8 mouse cellular contexts compared by ENCODE assay signal in genomic region chr7:29179323-29179722, GRCm38 (mm10). TPM values are rescaled to one million over a fixed set of nuclear protein-coding genes. Genes with fewer than 3 reads are reported as not detected.
DNase-seq lines count a peak whose midpoint lies in the region; ATAC-seq lines count a peak whose summit lies in the region.

No protein-coding gene starts in this region.

- peak; percentile 30 to 42 for DNase-seq in gastrocnemius, adult 8-10 months (ENCODE audit: low spot score in 2 of 2)
- no peak for DNase-seq in gastrocnemius, postnatal 25 days
- peak; percentile 62 for DNase-seq in CD4-positive helper T cell, adult 2 months (ENCODE audit: low read depth, low spot score)
- DNase-seq in forebrain, embryonic 11.5 days (ENCODE audit: low spot score) = no peak
- DNase-seq in embryo, embryonic 9.5 days (ENCODE audit: extremely low spot score) = no peak
- DNase-seq in cerebellum, postnatal 4 days (ENCODE audit: low spot score in 2 of 2) = no peak

- H3K27ac ChIP-seq in forebrain, embryonic 11.5 days (ENCODE audit: low read depth, low read length) = no peak overlapping the region
- H3K27ac ChIP-seq in limb, embryonic 15.5 days = no peak overlapping the region
- no peak overlapping the region for H3K27ac ChIP-seq in neural tube, embryonic 14.5 days (ENCODE audit: low read depth, low read length)

- H3K9ac ChIP-seq in forebrain, embryonic 11.5 days (ENCODE audit: low read length) = peak overlapping the region; percentile 89
- H3K9ac ChIP-seq in limb, embryonic 15.5 days = peak overlapping the region; percentile 61; the same call in 1 of the 2 replicates
- H3K9ac ChIP-seq in neural tube, embryonic 14.5 days (replicated peaks; ENCODE audit: low read depth, low read length) = peak overlapping the region; percentile 54

- H3K4me1 ChIP-seq in forebrain, embryonic 11.5 days (replicated peaks; ENCODE audit: control insufficient read depth, insufficient read depth, low read length) = peaks cover 8% of the 10 kb centered on the region
- H3K4me1 ChIP-seq in limb, embryonic 15.5 days = peaks cover 13% of the 10 kb centered on the region
- peaks cover 13% of the 10 kb centered on the region for H3K4me1 ChIP-seq in neural tube, embryonic 14.5 days (ENCODE audit: control insufficient read depth, insufficient read depth, low read length)

- peak overlapping the region; percentile 78 for H3K4me2 ChIP-seq in forebrain, embryonic 11.5 days (ENCODE audit: low read depth, low read length, severe bottlenecking)
- H3K4me2 ChIP-seq in limb, embryonic 15.5 days = peak overlapping the region; percentile 69
- peak overlapping the region; percentile 91 for H3K4me2 ChIP-seq in neural tube, embryonic 14.5 days (ENCODE audit: low read depth, low read length)

- no peaks in the 10 kb centered on the region for H3K9me3 ChIP-seq in forebrain, embryonic 11.5 days (ENCODE audit: control insufficient read depth, low read length)
- no peaks in the 10 kb centered on the region for H3K9me3 ChIP-seq in limb, embryonic 15.5 days
- no peaks in the 10 kb centered on the region for H3K9me3 ChIP-seq in neural tube, embryonic 14.5 days (ENCODE audit: control insufficient read depth, low read length)

- no peaks in the 10 kb centered on the region for H3K27me3 ChIP-seq in forebrain, embryonic 11.5 days (ENCODE audit: control insufficient read depth, insufficient read depth, low read length)
- peaks cover 6% of the 10 kb centered on the region for H3K27me3 ChIP-seq in limb, embryonic 15.5 days
- no peaks in the 10 kb centered on the region for H3K27me3 ChIP-seq in neural tube, embryonic 14.5 days (ENCODE audit: control insufficient read depth, insufficient read depth, low read length)

- peak overlapping the region; percentile 81 for H3K4me3 ChIP-seq in forebrain, embryonic 11.5 days (ENCODE audit: low read depth, low read length)
- H3K4me3 ChIP-seq in limb, embryonic 15.5 days = peak overlapping the region; percentile 73
- peak overlapping the region; percentile 50 for H3K4me3 ChIP-seq in neural tube, embryonic 14.5 days (ENCODE audit: low read depth, low read length)

- WGBS in forebrain, embryonic 11.5 days = 63% methylated on average over 7 of the region's 7 CpGs
- WGBS in limb, embryonic 15.5 days = 34% methylated on average over 7 of the region's 7 CpGs
- WGBS in neural tube, embryonic 14.5 days = 64% methylated on average over 7 of the region's 7 CpGs

- H3K36me3 ChIP-seq in forebrain, embryonic 11.5 days (ENCODE audit: control insufficient read depth, insufficient read depth, low read length) = no peaks in the 10 kb centered on the region; the same call in 1 of the 2 replicates
- peaks cover 35% of the 10 kb centered on the region for H3K36me3 ChIP-seq in limb, embryonic 15.5 days
- H3K36me3 ChIP-seq in neural tube, embryonic 14.5 days (ENCODE audit: control insufficient read depth, insufficient read depth, low read length) = peaks cover 17% of the 10 kb centered on the region

- ATAC-seq in forebrain, embryonic 11.5 days (replicated peaks; ENCODE audit: low FRiP score) = no peak
- no peak for ATAC-seq in limb, embryonic 15.5 days (ENCODE audit: insufficient number of reproducible peaks, low FRiP score, low TSS enrichment, low read depth)
- no peak for ATAC-seq in neural tube, embryonic 14.5 days (ENCODE audit: low read depth)

RNA-seq across cellular contexts. Expression of gene Psmd8, which starts 1.2 kb away (rescaled TPM):
- total RNA-seq in gastrocnemius, adult 8-10 months (2022) = 100 to 1,000 TPM; 168 to 274 (median 229) TPM
- 100 to 1,000 TPM; 156 to 200 TPM for total RNA-seq in gastrocnemius, postnatal 25 days (2021)
- 291 and 297 TPM in 2 replicates for polyA plus RNA-seq in forebrain, embryonic 11.5 days (2014; fragmentation: Nextera tagmentation; extraction: Ambion mirVana)
- polyA plus RNA-seq in limb, embryonic 15.5 days (2015; fragmentation: Nextera tagmentation; extraction: Ambion mirVana) = 254 and 271 TPM in 2 replicates
- 301 and 308 TPM in 2 replicates for polyA plus RNA-seq in neural tube, embryonic 14.5 days (2014; fragmentation: Nextera tagmentation; extraction: Ambion mirVana)

RNA-seq across cellular contexts. Expression of gene Spred3, which starts 9.1 kb away (rescaled TPM):
- total RNA-seq in gastrocnemius, adult 8-10 months (2022) = 1 to 10 TPM; 1.6 to 3.6 (median 2.6) TPM
- under 1 TPM; 0.77 to 0.86 TPM for total RNA-seq in gastrocnemius, postnatal 25 days (2021)
- polyA plus RNA-seq in forebrain, embryonic 11.5 days (2014; fragmentation: Nextera tagmentation; extraction: Ambion mirVana) = 7.8 TPM in 2 replicates
- 2.4 and 3.1 TPM in 2 replicates for polyA plus RNA-seq in limb, embryonic 15.5 days (2015; fragmentation: Nextera tagmentation; extraction: Ambion mirVana)
- polyA plus RNA-seq in neural tube, embryonic 14.5 days (2014; fragmentation: Nextera tagmentation; extraction: Ambion mirVana) = 9.6 and 14.9 TPM in 2 replicates

RNA-seq across cellular contexts. Expression of gene Ggn, which starts 9.3 kb away (rescaled TPM):
- total RNA-seq in gastrocnemius, adult 8-10 months (2022) = under 1 TPM in 3 of 4 experiments, not detected in 1; 0.21 to 0.25 (median 0.24) TPM
- total RNA-seq in gastrocnemius, postnatal 25 days (2021) = under 1 TPM; 0.15 to 0.32 TPM
- polyA plus RNA-seq in forebrain, embryonic 11.5 days (2014; fragmentation: Nextera tagmentation; extraction: Ambion mirVana) = 0.52 and 0.53 TPM in 2 replicates
- 1.3 TPM in 2 replicates for polyA plus RNA-seq in limb, embryonic 15.5 days (2015; fragmentation: Nextera tagmentation; extraction: Ambion mirVana)
- polyA plus RNA-seq in neural tube, embryonic 14.5 days (2014; fragmentation: Nextera tagmentation; extraction: Ambion mirVana) = 0.23 and 0.33 TPM in 2 replicates

RNA-seq across cellular contexts. Expression of gene Fam98c, which starts 23.3 kb away (rescaled TPM):
- total RNA-seq in gastrocnemius, adult 8-10 months (2022) = 10 to 100 TPM in 3 of 4 experiments, 1 to 10 TPM in 1; 9.9 to 11.0 (median 10.5) TPM
- 10 to 100 TPM; 11.0 to 12.9 TPM for total RNA-seq in gastrocnemius, postnatal 25 days (2021)
- polyA plus RNA-seq in forebrain, embryonic 11.5 days (2014; fragmentation: Nextera tagmentation; extraction: Ambion mirVana) = 12.6 and 16.8 TPM in 2 replicates
- polyA plus RNA-seq in limb, embryonic 15.5 days (2015; fragmentation: Nextera tagmentation; extraction: Ambion mirVana) = 19.7 and 22.1 TPM in 2 replicates
- 29.5 and 33.6 TPM in 2 replicates for polyA plus RNA-seq in neural tube, embryonic 14.5 days (2014; fragmentation: Nextera tagmentation; extraction: Ambion mirVana)

RNA-seq across cellular contexts. Expression of gene Catsperg1, which starts 34.5 kb away (rescaled TPM):
- total RNA-seq in gastrocnemius, adult 8-10 months (2022) = under 1 TPM in 2 of 4 experiments, not detected in 2; 0.13 to 0.68 TPM
- under 1 TPM in 1 of 2 experiments, not detected in 1; 0.29 TPM for total RNA-seq in gastrocnemius, postnatal 25 days (2021)
- polyA plus RNA-seq in forebrain, embryonic 11.5 days (2014; fragmentation: Nextera tagmentation; extraction: Ambion mirVana) = 0.12 and 0.43 TPM in 2 replicates
- polyA plus RNA-seq in limb, embryonic 15.5 days (2015; fragmentation: Nextera tagmentation; extraction: Ambion mirVana) = 1.2 TPM in 2 replicates
- polyA plus RNA-seq in neural tube, embryonic 14.5 days (2014; fragmentation: Nextera tagmentation; extraction: Ambion mirVana) = 2.5 and 3.8 TPM in 2 replicates

Comparison
In these comparisons a context has a peak if more than half of its experiments do, and no peak if none do; other contexts are left out.
1. DNase-seq: peak in gastrocnemius, adult 8-10 months (2 of 2) and CD4-positive helper T cell, adult 2 months (single experiment); none in gastrocnemius, postnatal 25 days (single experiment), forebrain, embryonic 11.5 days (single experiment), embryo, embryonic 9.5 days (single experiment) and cerebellum, postnatal 4 days (0 of 2).
2. Peak in every context shown above with its lines, with median percentiles within 50 percentile points of each other: H3K4me2 ChIP-seq, H3K4me3 ChIP-seq and H3K9ac ChIP-seq.